8 mouse cellular contexts compared by ENCODE assay signal in the genomic region with DNA sequence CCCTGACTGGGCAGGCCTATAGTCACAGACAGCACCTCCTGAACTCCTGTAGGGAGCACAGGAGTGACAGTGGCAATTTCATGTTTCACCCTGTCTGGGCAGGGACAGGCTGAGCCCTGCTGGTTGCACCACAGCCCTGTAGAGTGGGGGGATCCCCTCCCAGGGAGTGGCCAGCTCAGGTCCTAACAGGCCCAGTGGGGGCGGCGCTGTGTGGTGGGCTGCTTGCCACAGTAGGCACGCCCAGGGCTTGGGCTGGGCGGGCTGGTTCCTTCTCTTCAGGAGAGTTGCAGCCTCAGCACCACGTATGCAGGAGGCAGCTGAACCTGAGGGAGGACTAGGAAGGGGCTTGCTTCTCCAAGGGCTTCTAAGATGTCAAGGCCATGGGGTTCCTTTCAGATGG. TPM values are rescaled to one million over a fixed set of nuclear protein-coding genes. Genes with fewer than 3 reads are reported as not detected.
DNase-seq lines count a peak whose midpoint lies in the region; ATAC-seq and TF ChIP-seq lines count a peak whose summit lies in the region.

No protein-coding gene starts in this region.

- peaks cover 73% of the 10 kb centered on the region for H3K79me2 ChIP-seq in C2C12 (ENCODE audit: control insufficient read depth, insufficient read depth)

- no peaks in the 10 kb centered on the region for H3K27me3 ChIP-seq in C2C12 (ENCODE audit: control insufficient read depth, insufficient read depth, insufficient read length)
- H3K27me3 ChIP-seq in heart, embryonic 16.5 days (ENCODE audit: control insufficient read depth, insufficient read depth, low read length): no peaks in the 10 kb centered on the region
- H3K27me3 ChIP-seq in limb, embryonic 11.5 days (ENCODE audit: control insufficient read depth, insufficient read depth, low read length): no peaks in the 10 kb centered on the region
- H3K27me3 ChIP-seq in midbrain, embryonic 14.5 days (ENCODE audit: control insufficient read depth, insufficient read depth, low read length): no peaks in the 10 kb centered on the region

- peak overlapping the region; percentile 4 for H3ac ChIP-seq in C2C12 (ENCODE audit: control insufficient read depth, insufficient read length, low read depth)

- peak; percentile 56 for DNase-seq in MN1 (ENCODE audit: low spot score)
- peak; percentile 50 for DNase-seq in limb, embryonic 11.5 days (ENCODE audit: low spot score)
- DNase-seq in midbrain, embryonic 14.5 days: no peak
- peak; percentile 47 for DNase-seq in thymus, postnatal 25 days
- no peak for DNase-seq in layer of hippocampus, postnatal 10 days (ENCODE audit: low spot score in 2 of 2)

- 45% methylated on average over 5 of the region's 5 CpGs for WGBS in heart, embryonic 16.5 days
- WGBS in limb, embryonic 11.5 days: 51% methylated on average over 5 of the region's 5 CpGs
- 32% methylated on average over 5 of the region's 5 CpGs for WGBS in midbrain, embryonic 14.5 days

- H3K4me3 ChIP-seq in C2C12 (ENCODE audit: insufficient read depth, poor library complexity, severe bottlenecking): no peak overlapping the region
- no peak overlapping the region for H3K4me3 ChIP-seq in heart, embryonic 16.5 days (ENCODE audit: low read length)
- H3K4me3 ChIP-seq in limb, embryonic 11.5 days (ENCODE audit: low read depth, low read length): no peak overlapping the region
- no peak overlapping the region for H3K4me3 ChIP-seq in midbrain, embryonic 14.5 days (replicated peaks; ENCODE audit: low read depth, low read length)

- H3K9ac ChIP-seq in heart, embryonic 16.5 days (ENCODE audit: low read length): peak overlapping the region; percentile 60
- no peak overlapping the region for H3K9ac ChIP-seq in limb, embryonic 11.5 days (ENCODE audit: low read length)
- no peak overlapping the region for H3K9ac ChIP-seq in midbrain, embryonic 14.5 days (replicated peaks; ENCODE audit: low read length)

- peaks cover 37% of the 10 kb centered on the region for H3K79me3 ChIP-seq in C2C12 (ENCODE audit: low read depth)

- no peak for ATAC-seq in heart, embryonic 16.5 days (replicated peaks; ENCODE audit: extremely low read depth, insufficient read depth, low FRiP score)
- no peak for ATAC-seq in limb, embryonic 11.5 days (ENCODE audit: insufficient number of reproducible peaks, low FRiP score, low TSS enrichment, low read depth)
- ATAC-seq in midbrain, embryonic 14.5 days (ENCODE audit: low FRiP score, low TSS enrichment): no peak
- no peak for ATAC-seq in cerebellum, adult (ENCODE audit: insufficient number of reproducible peaks, low FRiP score, low TSS enrichment)

- H3K27ac ChIP-seq in heart, embryonic 16.5 days (ENCODE audit: low read length): peak overlapping the region; percentile 79
- no peak overlapping the region for H3K27ac ChIP-seq in limb, embryonic 11.5 days (replicated peaks; ENCODE audit: low read depth, low read length)
- H3K27ac ChIP-seq in midbrain, embryonic 14.5 days (replicated peaks; ENCODE audit: low read depth, low read length): peak overlapping the region; percentile 79

- no peak for TF ChIP-seq CTCF in C2C12 (IDR thresholded peaks at IDR 0.05; ENCODE audit: control insufficient read depth, insufficient read depth, insufficient read length)

- H3K9me3 ChIP-seq in heart, embryonic 16.5 days (replicated peaks; ENCODE audit: control insufficient read depth, low read length): no peaks in the 10 kb centered on the region
- H3K9me3 ChIP-seq in limb, embryonic 11.5 days (ENCODE audit: control insufficient read depth, low read length): no peaks in the 10 kb centered on the region
- no peaks in the 10 kb centered on the region for H3K9me3 ChIP-seq in midbrain, embryonic 14.5 days (ENCODE audit: control insufficient read depth, low read length)

- H3K4me1 ChIP-seq in heart, embryonic 16.5 days (ENCODE audit: control insufficient read depth, insufficient read depth, low read length): peaks cover 52% of the 10 kb centered on the region
- peaks cover 29% of the 10 kb centered on the region for H3K4me1 ChIP-seq in limb, embryonic 11.5 days (ENCODE audit: control insufficient read depth, insufficient read depth, low read length)
- H3K4me1 ChIP-seq in midbrain, embryonic 14.5 days (ENCODE audit: control insufficient read depth, insufficient read depth, low read length): peaks cover 42% of the 10 kb centered on the region

- no peak overlapping the region for H3K4me2 ChIP-seq in heart, embryonic 16.5 days (ENCODE audit: low read depth, low read length)
- H3K4me2 ChIP-seq in limb, embryonic 11.5 days (ENCODE audit: low read depth, severe bottlenecking): no peak overlapping the region
- no peak overlapping the region for H3K4me2 ChIP-seq in midbrain, embryonic 14.5 days (ENCODE audit: low read length)

- H3K36me3 ChIP-seq in C2C12 (ENCODE audit: control insufficient read depth, insufficient read depth): no peaks in the 10 kb centered on the region
- no peaks in the 10 kb centered on the region for H3K36me3 ChIP-seq in heart, embryonic 16.5 days (ENCODE audit: control insufficient read depth, insufficient read depth)
- H3K36me3 ChIP-seq in limb, embryonic 11.5 days (ENCODE audit: control insufficient read depth, insufficient read depth, low read length): no peaks in the 10 kb centered on the region
- H3K36me3 ChIP-seq in midbrain, embryonic 14.5 days (ENCODE audit: control insufficient read depth, insufficient read depth, low read length): no peaks in the 10 kb centered on the region

TF ChIP-seq in C2C12, 6 proteins besides CTCF, POLR2A, EP300 and RAD21:
- no peak for TF ChIP-seq CEBPB (IDR thresholded peaks at IDR 0.05; ENCODE audit: low read depth)
- no peak for TF ChIP-seq FOSL1 (IDR thresholded peaks at IDR 0.05; ENCODE audit: insufficient read depth, low read length, poor library complexity, severe bottlenecking)
- no peak for TF ChIP-seq USF1 (IDR thresholded peaks at IDR 0.05; ENCODE audit: low read depth)
- TF ChIP-seq MYOG (IDR thresholded peaks at IDR 0.05; ENCODE audit: control insufficient read depth, extremely low read depth, insufficient read length): no peak
- TF ChIP-seq MAX (IDR thresholded peaks at IDR 0.05): no peak
- TF ChIP-seq MYOD1 (IDR thresholded peaks at IDR 0.05; ENCODE audit: control insufficient read depth, insufficient read length, low read depth): no peak
TF ChIP-seq in C2C12: peak in this region for 0.

RNA-seq across cellular contexts. Expression of gene Sema4b, which starts 4.8 kb away (rescaled TPM):
- 19.8 TPM for polyA plus RNA-seq in C2C12 (2012; fragmentation: generic; extraction: Trizol)
- 12.1 and 14.4 TPM in 2 replicates for polyA plus RNA-seq in heart, embryonic 16.5 days (2015; fragmentation: Nextera tagmentation; extraction: Ambion mirVana)
- polyA plus RNA-seq in limb, embryonic 11.5 days (2014; fragmentation: Nextera tagmentation; extraction: Ambion mirVana): 8.3 and 9.0 TPM in 2 replicates
- 19.8 and 21.9 TPM in 2 replicates for polyA plus RNA-seq in midbrain, embryonic 14.5 days (2014; fragmentation: Nextera tagmentation; extraction: Ambion mirVana)
- 10 to 100 TPM; 30.4 to 30.7 TPM for total RNA-seq in layer of hippocampus, postnatal 10 days (2021)

RNA-seq across cellular contexts. Expression of gene Cib1, which starts 41.2 kb away (rescaled TPM):
- 131 TPM for polyA plus RNA-seq in C2C12 (2012; fragmentation: generic; extraction: Trizol)
- polyA plus RNA-seq in heart, embryonic 16.5 days (2015; fragmentation: Nextera tagmentation; extraction: Ambion mirVana): 65.6 and 65.9 TPM in 2 replicates
- polyA plus RNA-seq in limb, embryonic 11.5 days (2014; fragmentation: Nextera tagmentation; extraction: Ambion mirVana): 55.5 and 60.8 TPM in 2 replicates
- polyA plus RNA-seq in midbrain, embryonic 14.5 days (2014; fragmentation: Nextera tagmentation; extraction: Ambion mirVana): 24.2 and 26.7 TPM in 2 replicates
- 10 to 100 TPM; 23.4 to 24.3 TPM for total RNA-seq in layer of hippocampus, postnatal 10 days (2021)

RNA-seq across cellular contexts. Expression of gene Gdpgp1, which starts 41.2 kb away (rescaled TPM):
- polyA plus RNA-seq in C2C12 (2012; fragmentation: generic; extraction: Trizol): 1.2 TPM
- polyA plus RNA-seq in heart, embryonic 16.5 days (2015; fragmentation: Nextera tagmentation; extraction: Ambion mirVana): 3.2 and 4.2 TPM in 2 replicates
- 4.6 and 4.8 TPM in 2 replicates for polyA plus RNA-seq in limb, embryonic 11.5 days (2014; fragmentation: Nextera tagmentation; extraction: Ambion mirVana)
- 4.0 TPM in 2 replicates for polyA plus RNA-seq in midbrain, embryonic 14.5 days (2014; fragmentation: Nextera tagmentation; extraction: Ambion mirVana)
- total RNA-seq in layer of hippocampus, postnatal 10 days (2021): 1 to 10 TPM; 6.4 to 6.7 TPM

RNA-seq across cellular contexts. Expression of gene Ttll13, which starts 54.7 kb away (rescaled TPM):
- polyA plus RNA-seq in C2C12 (2012; fragmentation: generic; extraction: Trizol): not detected
- 0.60 and 1.2 TPM in 2 replicates for polyA plus RNA-seq in heart, embryonic 16.5 days (2015; fragmentation: Nextera tagmentation; extraction: Ambion mirVana)
- 0.30 and 0.91 TPM in 2 replicates for polyA plus RNA-seq in limb, embryonic 11.5 days (2014; fragmentation: Nextera tagmentation; extraction: Ambion mirVana)
- 1.2 and 2.2 TPM in 2 replicates for polyA plus RNA-seq in midbrain, embryonic 14.5 days (2014; fragmentation: Nextera tagmentation; extraction: Ambion mirVana)
- total RNA-seq in layer of hippocampus, postnatal 10 days (2021): 1 to 10 TPM; 1.4 to 1.5 TPM

Comparison
In these comparisons a context has a peak if more than half of its experiments do, and no peak if none do; other contexts are left out.
1. DNase-seq: peak in MN1 (single experiment), limb, embryonic 11.5 days (single experiment) and thymus, postnatal 25 days (single experiment); none in midbrain, embryonic 14.5 days (single experiment) and layer of hippocampus, postnatal 10 days (0 of 2).